Mouse (Mus musculus): ENCODE results near the gene 1700067K01Rik.
"Not testable (repeated sequence)": the region's sequence is repeated elsewhere in the genome, so short reads cannot be mapped to it uniquely, and the experiment has no call there.

The 1700067K01Rik gene

DNA sequence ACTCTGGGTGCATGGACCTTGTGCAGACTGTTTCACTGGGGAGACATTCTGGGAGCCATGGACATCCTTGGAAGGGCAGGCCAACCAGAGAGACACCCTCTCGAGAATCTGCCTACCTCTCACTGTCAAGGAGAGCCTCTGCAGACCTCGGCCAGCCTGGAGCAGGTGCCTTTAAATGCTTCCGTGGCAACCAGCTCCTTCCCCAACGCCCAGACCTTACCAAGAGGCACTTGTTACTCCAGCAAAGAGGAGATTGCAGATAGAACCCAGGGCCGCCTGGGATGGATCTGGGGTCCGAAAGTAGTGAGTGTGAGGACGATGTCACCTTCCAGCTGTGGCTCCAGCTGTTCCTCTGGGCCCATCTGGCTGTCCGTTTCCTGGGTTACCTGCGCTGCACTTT lies 23.1 kb upstream of the 1700067K01Rik start:
- no peak for TF ChIP-seq NANOG (IDR thresholded peaks at IDR 0.05; ENCODE audit: borderline replicate concordance, low read length)
- TF ChIP-seq CTCF (conservative IDR thresholded peaks at IDR 0.05; ENCODE audit: low read length), result no peak
- TF ChIP-seq POU5F1 (IDR thresholded peaks at IDR 0.05; ENCODE audit: borderline replicate concordance, low read length), result no peak
- Histone ChIP-seq H3K4me3 (replicated peaks; ENCODE audit: low read length) (no peak overlapping the region), H3K4me1 (replicated peaks; ENCODE audit: low read depth, low read length) (peaks cover 33% of the 10 kb centered on the region), H3K36me3 (ENCODE audit: insufficient read depth, low read length) (peaks cover 34% of the 10 kb centered on the region), H3K9me3 (ENCODE audit: low read length) (no peaks in the 10 kb centered on the region), H3K27me3 (ENCODE audit: insufficient read depth, low read length) (no peaks in the 10 kb centered on the region)

DNA sequence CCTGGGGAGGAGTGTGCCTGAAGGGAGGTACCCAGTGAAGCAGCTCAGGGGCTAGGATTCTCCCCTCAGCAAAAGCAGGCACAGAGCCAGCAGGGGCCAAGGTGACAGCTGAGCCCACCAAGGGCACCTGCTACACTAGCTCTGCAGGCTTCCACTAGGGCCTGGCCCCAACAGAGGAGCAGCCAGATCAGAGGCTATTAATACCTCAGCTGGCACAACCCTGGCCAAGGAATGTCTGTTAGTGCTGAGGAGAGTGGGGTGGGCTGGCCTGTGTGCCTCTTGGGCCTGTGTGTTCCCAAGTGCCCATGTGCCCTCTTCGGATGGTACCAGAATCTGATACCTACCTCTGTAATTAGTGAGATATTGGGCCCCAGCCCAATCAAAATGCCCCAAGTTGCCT lies 21.1 kb upstream of the 1700067K01Rik start:
- no peak for TF ChIP-seq CTCF (conservative IDR thresholded peaks at IDR 0.05; ENCODE audit: low read length)
- no peak for TF ChIP-seq NANOG (IDR thresholded peaks at IDR 0.05; ENCODE audit: borderline replicate concordance, low read length)
- TF ChIP-seq POU5F1 (IDR thresholded peaks at IDR 0.05; ENCODE audit: borderline replicate concordance, low read length), result no peak
- Histone ChIP-seq H3K27me3 (ENCODE audit: insufficient read depth, low read length) (no peaks in the 10 kb centered on the region), H3K4me3 (replicated peaks; ENCODE audit: low read length) (no peak overlapping the region), H3K4me1 (replicated peaks; ENCODE audit: low read depth, low read length) (peaks cover 17% of the 10 kb centered on the region), H3K36me3 (ENCODE audit: insufficient read depth, low read length) (peaks cover 51% of the 10 kb centered on the region), H3K9me3 (ENCODE audit: low read length) (no peaks in the 10 kb centered on the region)

DNA sequence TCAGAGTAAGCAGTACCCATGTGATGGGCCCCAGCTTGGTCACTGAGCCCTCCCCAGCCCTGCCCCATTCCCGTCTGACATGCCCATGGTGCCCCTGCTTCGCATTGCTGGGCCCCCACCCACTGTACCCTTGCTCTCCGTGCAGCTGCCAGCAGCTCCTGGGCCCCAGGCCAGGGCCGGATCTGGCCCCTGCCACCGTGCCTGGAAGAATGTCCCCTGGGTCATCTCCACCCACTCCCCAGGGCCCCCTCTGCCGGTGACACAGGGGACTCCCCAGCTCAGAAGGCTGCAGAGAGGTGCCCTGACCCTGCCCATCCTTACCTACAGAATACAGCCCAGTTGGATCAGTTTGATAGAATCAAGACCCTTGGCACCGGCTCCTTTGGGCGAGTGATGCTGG lies 20.5 kb upstream of the 1700067K01Rik start:
- peaks cover 54% of the 10 kb centered on the region for H3K36me3 ChIP-seq (ENCODE audit: insufficient read depth, low read length)
- H3K27me3 ChIP-seq (ENCODE audit: insufficient read depth, low read length), result no peaks in the 10 kb centered on the region
- peaks cover 17% of the 10 kb centered on the region for H3K4me1 ChIP-seq (replicated peaks; ENCODE audit: low read depth, low read length)
- TF ChIP-seq POU5F1 (IDR thresholded peaks at IDR 0.05; ENCODE audit: borderline replicate concordance, low read length), result no peak
- no peak for TF ChIP-seq NANOG (IDR thresholded peaks at IDR 0.05; ENCODE audit: borderline replicate concordance, low read length)
- TF ChIP-seq CTCF (conservative IDR thresholded peaks at IDR 0.05; ENCODE audit: low read length), result no peak
- no peaks in the 10 kb centered on the region for H3K9me3 ChIP-seq (ENCODE audit: low read length)
- H3K4me3 ChIP-seq (replicated peaks; ENCODE audit: low read length), result no peak overlapping the region

DNA sequence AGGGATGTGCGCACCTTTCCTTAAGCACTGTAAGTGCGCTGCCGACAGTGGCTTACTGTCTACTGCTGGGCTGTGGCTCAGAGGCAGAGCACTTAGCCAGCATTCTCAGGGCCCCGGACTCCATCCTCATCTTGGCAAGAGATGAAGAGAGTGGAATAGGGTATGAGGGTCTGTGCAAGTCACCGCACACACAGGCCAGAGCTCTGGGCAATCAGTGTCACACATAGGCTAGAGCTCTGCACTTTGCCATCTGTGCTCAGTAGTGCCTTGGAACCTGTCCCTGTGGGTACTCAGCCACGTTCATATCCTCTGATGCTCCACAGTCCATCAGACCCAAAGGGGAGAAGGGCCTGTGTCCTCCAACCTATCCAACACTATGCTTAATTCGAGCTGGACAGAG lies 19.8 kb upstream of the 1700067K01Rik start:
- TF ChIP-seq CTCF (conservative IDR thresholded peaks at IDR 0.05; ENCODE audit: low read length) (no peak), NANOG (IDR thresholded peaks at IDR 0.05; ENCODE audit: borderline replicate concordance, low read length) (no peak), POU5F1 (IDR thresholded peaks at IDR 0.05; ENCODE audit: borderline replicate concordance, low read length) (no peak)
- Histone ChIP-seq H3K27me3 (ENCODE audit: insufficient read depth, low read length) (no peaks in the 10 kb centered on the region), H3K4me1 (replicated peaks; ENCODE audit: low read depth, low read length) (peaks cover 17% of the 10 kb centered on the region)

DNA sequence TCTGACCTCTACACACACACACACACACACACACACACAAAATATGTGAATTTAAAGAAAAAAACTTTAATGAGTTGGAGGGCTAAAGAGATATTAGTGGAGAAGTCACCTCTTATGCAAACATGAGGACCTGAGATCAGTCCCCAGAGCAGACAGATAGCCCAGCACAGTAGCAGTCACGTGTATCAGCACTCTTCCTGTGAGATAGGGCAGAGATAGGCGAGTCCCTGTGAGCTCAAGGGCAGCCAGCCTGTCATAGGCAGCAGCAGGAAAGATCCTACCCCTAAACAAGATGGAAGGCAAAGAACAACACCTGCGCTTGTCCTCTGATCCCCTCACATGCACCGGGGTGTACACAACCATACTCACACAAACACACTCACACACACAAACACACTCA lies 18.9 kb upstream of the 1700067K01Rik start:
- H3K27me3 ChIP-seq (ENCODE audit: insufficient read depth, low read length), result no peaks in the 10 kb centered on the region
- peaks cover 10% of the 10 kb centered on the region for H3K4me1 ChIP-seq (replicated peaks; ENCODE audit: low read depth, low read length)
- H3K9me3 ChIP-seq (ENCODE audit: low read length), result no peaks in the 10 kb centered on the region
- H3K4me3 ChIP-seq (replicated peaks; ENCODE audit: low read length), result no peak overlapping the region
- TF ChIP-seq POU5F1 (IDR thresholded peaks at IDR 0.05; ENCODE audit: borderline replicate concordance, low read length) (no peak), NANOG (IDR thresholded peaks at IDR 0.05; ENCODE audit: borderline replicate concordance, low read length) (no peak), CTCF (conservative IDR thresholded peaks at IDR 0.05; ENCODE audit: low read length) (no peak)
- peaks cover 68% of the 10 kb centered on the region for H3K36me3 ChIP-seq (ENCODE audit: insufficient read depth, low read length)

More for the DNA sequence above, 19.8 kb upstream of the 1700067K01Rik start:
- Histone ChIP-seq H3K36me3 (ENCODE audit: insufficient read depth, low read length) (peaks cover 61% of the 10 kb centered on the region), H3K4me3 (replicated peaks; ENCODE audit: low read length) (no peak overlapping the region), H3K9me3 (ENCODE audit: low read length) (no peaks in the 10 kb centered on the region)

DNA sequence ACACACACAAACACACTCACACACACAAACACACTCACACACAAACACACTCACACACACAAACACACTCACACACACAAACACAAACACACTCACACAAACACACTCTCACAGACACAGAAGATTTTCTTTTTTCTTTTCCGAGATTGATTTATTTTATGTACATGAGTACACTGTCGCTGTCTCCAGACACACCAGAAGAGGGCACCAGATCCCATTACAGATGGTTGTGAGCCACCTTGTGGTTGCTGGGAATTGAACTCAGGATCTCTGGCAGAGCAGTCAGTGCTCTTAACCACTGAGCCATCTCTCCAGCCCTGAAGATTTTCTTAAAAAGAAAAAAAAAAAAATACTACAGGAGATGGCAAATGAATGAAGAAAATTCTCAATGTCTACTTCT lies 18.1 kb upstream of the 1700067K01Rik start:
- peak; percentile 20 for TF ChIP-seq CTCF (conservative IDR thresholded peaks at IDR 0.05; ENCODE audit: low read length)

DNA sequence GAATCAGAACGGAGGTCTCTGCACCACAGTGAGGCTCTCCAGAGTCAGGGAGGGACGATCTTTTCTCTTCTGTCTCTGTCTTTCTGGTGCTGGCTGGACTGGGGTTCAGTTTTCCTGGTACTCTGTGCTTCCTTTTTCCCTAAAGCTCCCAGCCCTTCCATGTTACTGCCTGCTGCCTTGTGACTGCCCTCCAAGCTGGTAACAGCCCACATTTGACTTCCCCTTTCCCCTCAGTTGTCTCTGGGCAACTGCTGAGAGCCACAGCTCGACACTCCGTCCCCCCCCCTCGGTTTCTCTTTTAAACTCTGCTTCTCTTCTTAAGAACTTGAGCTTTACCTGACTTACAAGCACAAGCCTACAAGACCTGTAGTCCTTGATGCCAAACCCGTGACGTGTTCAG lies 12.1 kb upstream of the 1700067K01Rik start:
- Histone ChIP-seq H3K4me3 (replicated peaks; ENCODE audit: low read length) (no peak overlapping the region), H3K27me3 (ENCODE audit: insufficient read depth, low read length) (0 out of 2 replicates have a peak, but pooled peaks cover under 1% of the 10 kb centered on the region), H3K4me1 (replicated peaks; ENCODE audit: low read depth, low read length) (peaks cover 18% of the 10 kb centered on the region), H3K36me3 (ENCODE audit: insufficient read depth, low read length) (peaks cover 71% of the 10 kb centered on the region), H3K9me3 (ENCODE audit: low read length) (no peaks in the 10 kb centered on the region)
- TF ChIP-seq POU5F1 (IDR thresholded peaks at IDR 0.05; ENCODE audit: borderline replicate concordance, low read length) (no peak), CTCF (conservative IDR thresholded peaks at IDR 0.05; ENCODE audit: low read length) (no peak), NANOG (IDR thresholded peaks at IDR 0.05; ENCODE audit: borderline replicate concordance, low read length) (no peak)

More for the DNA sequence above, 18.1 kb upstream of the 1700067K01Rik start:
- not testable (repeated sequence) for H3K27me3 ChIP-seq (ENCODE audit: insufficient read depth, low read length); H3K4me3 ChIP-seq (replicated peaks; ENCODE audit: low read length); H3K9me3 ChIP-seq (ENCODE audit: low read length); H3K4me1 ChIP-seq (replicated peaks; ENCODE audit: low read depth, low read length)
- H3K36me3 ChIP-seq (ENCODE audit: insufficient read depth, low read length), result peaks cover 76% of the 10 kb centered on the region

DNA sequence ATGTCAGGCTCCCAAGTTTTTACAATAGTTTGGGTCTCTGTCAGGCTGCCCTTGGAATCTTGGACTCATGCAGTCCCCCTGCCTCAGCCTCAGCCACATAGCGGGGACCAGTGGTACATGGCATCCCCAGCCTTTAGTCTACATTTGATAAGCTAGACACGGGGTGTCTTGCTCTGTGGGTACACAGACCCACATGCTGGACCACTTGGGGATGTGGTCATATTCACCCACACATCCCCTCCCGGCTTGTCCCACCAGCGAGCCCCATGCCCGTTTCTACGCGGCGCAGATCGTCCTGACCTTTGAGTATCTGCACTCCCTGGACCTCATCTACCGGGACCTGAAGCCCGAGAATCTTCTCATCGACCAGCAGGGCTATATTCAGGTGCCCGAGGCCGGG lies 11.1 kb upstream of the 1700067K01Rik start:
- H3K9me3 ChIP-seq (ENCODE audit: low read length), result no peaks in the 10 kb centered on the region
- no peak overlapping the region for H3K4me3 ChIP-seq (replicated peaks; ENCODE audit: low read length)
- peaks cover 6% of the 10 kb centered on the region for H3K27me3 ChIP-seq (ENCODE audit: insufficient read depth, low read length)
- peaks cover 71% of the 10 kb centered on the region for H3K36me3 ChIP-seq (ENCODE audit: insufficient read depth, low read length)
- TF ChIP-seq POU5F1 (IDR thresholded peaks at IDR 0.05; ENCODE audit: borderline replicate concordance, low read length) (no peak), NANOG (IDR thresholded peaks at IDR 0.05; ENCODE audit: borderline replicate concordance, low read length) (no peak), CTCF (conservative IDR thresholded peaks at IDR 0.05; ENCODE audit: low read length) (no peak)
- H3K4me1 ChIP-seq (replicated peaks; ENCODE audit: low read depth, low read length), result peaks cover 18% of the 10 kb centered on the region

DNA sequence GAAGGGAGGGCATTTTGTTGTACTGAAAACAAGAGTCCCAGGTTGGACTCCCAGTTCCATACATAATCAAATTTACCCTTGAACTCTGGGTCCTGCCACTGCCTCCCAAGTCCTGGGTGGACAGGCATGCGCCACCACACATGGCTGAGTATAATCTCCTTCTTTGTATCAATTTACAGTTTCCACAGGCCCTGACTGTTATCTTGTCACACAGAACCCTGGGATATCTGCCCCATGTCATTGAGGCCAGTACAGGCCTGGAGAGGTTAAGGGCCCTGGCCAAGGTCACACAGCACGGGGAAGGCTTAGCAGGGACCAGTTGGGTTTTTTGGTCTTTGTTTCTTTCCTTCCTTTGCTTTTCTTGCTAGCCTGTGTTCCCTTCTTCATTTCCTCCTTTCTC lies 8.8 kb upstream of the 1700067K01Rik start:
- Histone ChIP-seq H3K4me3 (replicated peaks; ENCODE audit: low read length) (no peak overlapping the region), H3K4me1 (replicated peaks; ENCODE audit: low read depth, low read length) (peaks cover 29% of the 10 kb centered on the region), H3K9me3 (ENCODE audit: low read length) (no peaks in the 10 kb centered on the region), H3K27me3 (ENCODE audit: insufficient read depth, low read length) (peaks cover 20% of the 10 kb centered on the region), H3K36me3 (ENCODE audit: insufficient read depth, low read length) (peaks cover 53% of the 10 kb centered on the region)
- TF ChIP-seq CTCF (conservative IDR thresholded peaks at IDR 0.05; ENCODE audit: low read length) (no peak), NANOG (IDR thresholded peaks at IDR 0.05; ENCODE audit: borderline replicate concordance, low read length) (no peak), POU5F1 (IDR thresholded peaks at IDR 0.05; ENCODE audit: borderline replicate concordance, low read length) (no peak)
